Mouse (Mus musculus) embryonic fibroblast, embryonic 13.5 days (primary cell): ENCODE data around the gene Dgkh.

Experiments used
- CTCF ChIP-seq: IDR thresholded peaks from 2 replicates; pipeline ENCODE4 v1.5.1; 2011; ENCODE audit warnings: mild to moderate bottlenecking, control low read depth, low read length, moderate library complexity, borderline replicate concordance; ENCODE audit not compliant: insufficient read depth
- POLR2A ChIP-seq: IDR thresholded peaks from 2 replicates; pipeline ENCODE4 v1.6.1; 2011; ENCODE audit warnings: low read depth, mild to moderate bottlenecking, control low read depth, low read length, moderate library complexity

DNA sequence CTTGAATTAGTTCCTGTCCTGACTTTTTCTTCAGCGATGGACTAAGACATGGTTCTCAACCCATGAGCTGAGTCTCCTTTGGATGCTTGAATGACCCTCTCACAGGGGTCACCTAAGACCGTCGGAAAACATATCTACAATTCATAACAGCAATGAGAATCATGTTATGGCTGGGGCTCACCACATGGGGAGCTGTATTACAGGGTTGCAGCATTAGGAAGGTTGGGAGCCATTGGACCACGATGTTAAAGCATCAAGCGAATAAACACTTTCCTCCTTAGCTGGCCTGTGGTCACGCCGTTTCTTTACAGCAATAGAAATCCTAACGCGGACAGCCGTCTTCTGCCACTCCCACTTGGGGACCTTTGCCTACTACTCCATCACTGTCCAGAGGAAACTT is 62.6 kb downstream of the Dgkh start:
- no peak for TF ChIP-seq CTCF
- TF ChIP-seq POLR2A: no peak
